Mouse (Mus musculus) hematopoietic multipotent progenitor cell, adult 10-12 weeks (in vitro differentiated cells): ENCODE measurements around the gene Olfr266. TPM values are rescaled to one million over a fixed set of nuclear protein-coding genes. Genes with fewer than 3 reads are reported as not detected.

Experiments
- polyA plus RNA-seq: library from polyadenylated mRNA; stranded (reverse); fragments of >175 nt; gene quantifications from 2 replicates; pipeline ENCODE4 v1.2.3, GENCODE M21; 2012; ENCODE audit warnings: low replicate concordance

The Olfr266 gene
- not detected in 2 replicates for polyA plus RNA-seq

GRCm38 (mm10) chr3:106826187-106826586 lies at the start of gene Olfr266:
Gene Olfr266, minus strand, starts transcription at chr3:106826287.

GRCm38 (mm10) chr3:106789930-106790329 lies 36.2 kb downstream of the Olfr266 start, which contains the start of gene Cd53:
Gene Cd53, minus strand, starts transcription at chr3:106790149.

Other genes with a start within 250 kb of the Olfr266 start
- gene Lrif1, start 141.3 kb downstream of the Olfr266 start, polyA plus RNA-seq = 9.3 and 10.1 TPM in 2 replicates
- 5.8 and 39.9 TPM in 2 replicates for gene Cd53, start 36.1 kb downstream of the Olfr266 start, polyA plus RNA-seq
- gene Kcna3, start 209.9 kb upstream of the Olfr266 start, polyA plus RNA-seq = 44.5 and 89.0 TPM in 2 replicates